Mouse (Mus musculus): Measurements from ENCODE around the gene Lzts3.

Lzts3 gene

GRCm38 (mm10) chr2:130634739-130635411, 7.7 kb downstream of the Lzts3 start:
- DNase-seq: peak; percentile 39 to 53

- DNase-seq: no peak
Measured at GRCm38 (mm10) chr2:130634006-130634738, 8.4 kb downstream of the Lzts3 start.

GRCm38 (mm10) chr2:130632887-130633675, 9.5 kb downstream of the Lzts3 start:
- no peak for DNase-seq

GRCm38 (mm10) chr2:130632416-130632815, 10.2 kb downstream of the Lzts3 start:
- no peak for DNase-seq

GRCm38 (mm10) chr2:130629839-130630203, 12.8 kb downstream of the Lzts3 start, which contains the start of the genes Fastkd5 and Ubox5:
Fastkd5 (minus strand) TSS chr2:130630027.
Ubox5 (minus strand) TSS chr2:130630038.
- peak; percentile 90 to 94 for DNase-seq

GRCm38 (mm10) chr2:130629080-130629838, 13.3 kb downstream of the Lzts3 start:
- no peak for DNase-seq

- DNase-seq: no peak
Measured at GRCm38 (mm10) chr2:130628424-130628823, 14.2 kb downstream of the Lzts3 start.

- DNase-seq: no peak
Measured at GRCm38 (mm10) chr2:130618972-130619371, 23.6 kb downstream of the Lzts3 start.

GRCm38 (mm10) chr2:130613091-130613490, 29.5 kb downstream of the Lzts3 start:
- DNase-seq: peak in 1 of 2 experiments; percentile 32

GRCm38 (mm10) chr2:130602195-130602594, 40.4 kb downstream of the Lzts3 start:
- DNase-seq: peak; percentile 45 to 75

- no peak for DNase-seq
Measured at GRCm38 (mm10) chr2:130598399-130598798, 44.2 kb downstream of the Lzts3 start.

GRCm38 (mm10) chr2:130597601-130598010, 45.0 kb downstream of the Lzts3 start:
- DNase-seq: peak in 1 of 2 experiments; percentile 35

- no peak for DNase-seq
Measured at GRCm38 (mm10) chr2:130595596-130595995, 47.0 kb downstream of the Lzts3 start.

GRCm38 (mm10) chr2:130591016-130591415, 51.6 kb downstream of the Lzts3 start:
- DNase-seq: no peak

GRCm38 (mm10) chr2:130589761-130590160, 52.8 kb downstream of the Lzts3 start:
- DNase-seq: peak in 1 of 2 experiments; percentile 42

GRCm38 (mm10) chr2:130589157-130589556, 53.4 kb downstream of the Lzts3 start:
- peak in 1 of 2 experiments; percentile 23 for DNase-seq

GRCm38 (mm10) chr2:130588373-130588772, 54.2 kb downstream of the Lzts3 start:
- no peak for DNase-seq

GRCm38 (mm10) chr2:130586016-130586415, 56.6 kb downstream of the Lzts3 start:
- DNase-seq: no peak

GRCm38 (mm10) chr2:130583902-130584560, 58.6 kb downstream of the Lzts3 start:
- peak in 1 of 2 experiments; percentile 66 for DNase-seq

All from lung, postnatal 4 days (tissue).